Mouse (Mus musculus): Measurements from ENCODE around the gene Homer2.

DNA sequence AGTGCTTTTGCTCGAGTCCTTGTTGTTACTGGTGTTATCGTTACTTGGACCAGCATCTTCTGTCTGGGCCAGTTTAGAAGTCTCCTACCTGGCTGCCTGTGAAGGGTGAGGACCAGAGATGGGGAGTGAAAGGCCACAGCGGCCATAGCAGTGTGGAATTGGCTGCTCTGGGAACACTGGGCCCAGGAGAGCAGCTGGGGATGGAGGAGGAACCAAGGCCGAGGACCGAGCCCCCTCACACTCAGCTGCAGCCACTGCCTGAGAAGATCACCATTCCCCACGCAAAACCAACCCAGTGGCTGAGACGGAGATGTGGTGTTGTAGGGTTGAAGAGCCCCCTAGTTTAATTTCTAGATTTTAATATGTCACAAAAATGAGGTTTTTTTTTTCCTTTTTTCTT is 142.6 kb downstream of the Homer2 start:
- TF ChIP-seq CTCF (IDR thresholded peaks at IDR 0.05; ENCODE audit: borderline replicate concordance, extremely low read depth, insufficient read depth, insufficient read length) (no peak), POLR2A (IDR thresholded peaks at IDR 0.05; ENCODE audit: borderline replicate concordance, extremely low read depth, insufficient read depth, insufficient read length, poor library complexity, severe bottlenecking) (no peak)
